Mouse (Mus musculus) c-Kit-positive CD71-positive TER-119-positive erythroid progenitor cells, embryonic 14.5 days (primary cell): Measurements from ENCODE around the gene Tmem30b.
"Not testable (repeated sequence)": the region's sequence is repeated elsewhere in the genome, so short reads cannot be mapped to it uniquely, and the experiment has no call there.

Experiments used
- DNase-seq: peaks from one replicate; pipeline ENCODE4 v3.0.0-alpha.2; 2013; ENCODE audit warnings: low spot score

The Tmem30b gene

DNA sequence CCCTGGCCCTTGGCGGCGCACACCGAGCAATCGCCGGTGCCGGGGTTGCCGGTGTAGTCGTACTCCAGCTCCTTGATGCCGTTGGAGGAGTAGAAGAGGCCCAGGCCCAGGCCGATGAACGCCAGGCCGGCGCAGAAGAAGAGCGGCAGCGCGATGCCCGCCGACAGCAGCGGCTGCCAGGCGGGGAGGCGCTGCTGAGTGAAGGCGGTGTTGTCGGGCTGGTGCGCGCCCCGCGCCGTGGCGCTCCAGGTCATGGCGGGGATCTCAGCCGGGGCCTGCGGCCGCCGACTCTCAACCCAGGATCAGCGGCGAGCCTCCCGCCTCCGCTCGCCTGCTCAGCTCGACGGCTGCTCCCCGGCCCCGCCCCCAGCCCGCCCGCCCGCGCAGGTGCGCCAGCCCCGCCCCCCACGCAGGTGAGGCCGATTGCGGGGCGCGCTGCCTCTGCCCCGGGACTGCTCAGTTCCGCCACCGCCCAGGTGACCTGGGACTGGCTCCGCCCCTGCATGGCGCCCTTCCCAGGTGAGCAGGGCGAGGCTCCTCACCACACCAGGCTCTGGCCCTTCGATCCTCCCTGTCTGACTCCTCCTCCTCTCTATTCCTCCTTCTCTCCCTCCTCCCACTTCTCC, at the start of gene Tmem30b:
TSS of gene Tmem30b (minus strand) at position 307 of the 626 bp plus-strand sequence.
- DNase-seq, result no peak

GRCm38 (mm10) chr12:73595226-73595625, 49.0 kb upstream of the Tmem30b start:
- no peak for DNase-seq

- DNase-seq, result no peak
These were observed 48.1 kb upstream of the Tmem30b start for GRCm38 (mm10) chr12:73594177-73594745.

DNA sequence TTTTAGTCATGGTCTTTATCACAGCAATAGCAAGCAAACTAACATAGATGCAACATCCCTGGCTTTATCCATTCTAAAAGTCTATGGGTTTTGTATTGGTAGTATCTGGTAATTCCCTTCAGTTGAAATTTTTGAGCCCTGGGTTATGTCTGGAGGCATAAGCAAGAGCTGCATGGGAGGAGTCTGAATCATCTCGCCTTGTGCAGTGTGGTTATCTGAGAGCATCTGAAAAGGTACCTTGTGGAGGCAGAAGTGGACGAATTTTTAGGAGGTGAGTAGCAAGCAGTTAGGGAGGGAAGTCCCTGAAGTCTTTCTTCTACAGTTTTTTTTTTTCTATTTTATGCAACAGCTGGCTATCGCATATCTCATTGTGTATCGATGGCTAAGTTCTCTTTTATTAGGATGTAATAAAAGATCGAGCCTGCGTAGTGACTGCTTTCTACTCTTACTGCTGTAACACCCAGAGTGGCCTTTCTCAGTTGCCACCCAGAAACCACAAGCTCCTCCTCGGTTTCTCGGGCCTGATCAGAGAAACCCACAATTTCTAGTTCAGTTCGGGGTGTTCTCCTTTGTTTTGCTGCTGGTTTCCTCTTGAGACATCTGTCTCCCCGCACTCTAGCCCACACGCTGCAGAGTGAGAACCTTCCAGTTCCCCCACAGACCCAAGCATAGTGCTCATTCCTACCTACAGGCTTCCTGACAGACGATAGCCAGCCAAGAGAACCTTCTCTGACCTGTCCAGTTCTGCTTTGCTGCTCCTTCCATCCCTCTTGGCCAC, 47.0 kb upstream of the Tmem30b start:
- DNase-seq, result no peak

- no peak for DNase-seq
These were observed 45.4 kb upstream of the Tmem30b start for GRCm38 (mm10) chr12:73591625-73592024.

DNA sequence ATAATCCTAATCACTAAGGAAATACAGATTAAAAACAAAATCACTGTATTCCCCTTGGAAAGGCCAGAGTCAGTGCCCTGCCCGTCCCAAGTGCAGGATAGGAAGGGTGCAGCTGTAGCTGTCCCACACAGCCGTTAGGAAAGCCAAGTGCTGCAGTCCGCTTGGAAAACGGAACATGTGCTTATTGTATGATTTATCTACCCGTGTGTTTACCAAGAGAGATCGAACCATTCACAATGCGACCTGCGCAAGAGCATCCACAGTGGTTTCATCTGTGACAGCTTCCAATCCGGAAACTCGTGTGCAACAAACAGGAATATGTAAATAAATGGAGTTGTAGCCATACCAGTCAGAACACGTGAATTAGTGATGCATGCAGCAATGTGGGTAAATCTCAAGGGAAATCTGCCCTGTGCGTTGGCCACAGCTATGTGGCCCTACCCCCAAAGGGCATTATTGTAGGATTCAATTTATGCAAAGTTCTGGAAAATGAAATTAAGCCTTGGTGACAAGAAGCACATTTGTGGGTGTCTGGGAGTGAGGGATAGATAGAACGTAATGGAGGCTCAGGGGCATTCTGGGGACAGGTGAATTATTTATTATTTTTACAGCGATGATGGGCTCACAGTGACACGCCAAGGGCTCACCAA, 44.6 kb upstream of the Tmem30b start:
- no peak for DNase-seq

- no peak for DNase-seq
These were observed 41.1 kb upstream of the Tmem30b start for GRCm38 (mm10) chr12:73587262-73587661.

GRCm38 (mm10) chr12:73585850-73586249, 39.7 kb upstream of the Tmem30b start:
- DNase-seq, result no peak

- DNase-seq, result no peak
These were observed 39.1 kb upstream of the Tmem30b start for GRCm38 (mm10) chr12:73585241-73585801.

- no peak for DNase-seq
These were observed 38.5 kb upstream of the Tmem30b start, which contains the start of gene Prkch for GRCm38 (mm10) chr12:73584610-73585240. Gene Prkch (plus strand): TSS chr12:73584796.

DNA sequence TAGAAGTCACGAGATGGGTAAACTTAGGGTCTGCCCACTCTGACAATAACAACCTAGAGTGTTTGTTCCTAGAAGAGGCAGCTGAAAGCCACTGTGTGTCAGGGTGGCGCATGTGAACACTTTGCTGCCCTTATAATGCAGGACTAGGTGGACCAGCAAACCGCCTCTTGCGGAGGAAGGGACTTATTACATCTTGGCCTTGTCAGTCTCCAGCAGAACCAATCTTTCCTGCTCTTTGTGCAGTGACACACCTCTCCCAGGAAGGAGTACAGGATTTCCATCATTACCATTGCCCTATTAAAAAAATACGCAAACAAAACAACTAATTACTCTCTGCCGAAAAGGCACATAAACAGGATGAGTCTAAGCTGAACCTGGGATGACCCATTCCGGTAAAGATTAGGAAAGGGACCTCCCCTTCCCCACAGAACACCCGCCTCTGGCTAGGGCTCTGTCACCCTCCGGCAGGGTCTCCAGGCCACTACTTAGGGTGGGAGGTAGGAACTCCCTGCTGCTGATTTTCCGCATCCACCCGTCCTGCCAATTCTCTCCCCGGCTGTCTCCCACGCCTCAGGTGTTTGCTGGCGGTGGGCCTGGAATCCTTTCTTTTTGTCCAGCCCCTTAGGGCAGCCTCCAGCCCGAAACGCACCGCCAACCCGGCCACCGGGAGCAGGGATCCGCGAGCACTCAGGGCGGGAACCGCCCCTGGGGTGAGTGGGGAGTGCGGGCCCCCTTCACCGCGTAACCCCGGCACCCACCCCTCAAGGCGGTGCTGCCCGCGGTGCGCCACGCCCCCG, 37.8 kb upstream of the Tmem30b start:
- no peak for DNase-seq

- no peak for DNase-seq
These were observed 37.1 kb upstream of the Tmem30b start for GRCm38 (mm10) chr12:73583318-73583717.

DNA sequence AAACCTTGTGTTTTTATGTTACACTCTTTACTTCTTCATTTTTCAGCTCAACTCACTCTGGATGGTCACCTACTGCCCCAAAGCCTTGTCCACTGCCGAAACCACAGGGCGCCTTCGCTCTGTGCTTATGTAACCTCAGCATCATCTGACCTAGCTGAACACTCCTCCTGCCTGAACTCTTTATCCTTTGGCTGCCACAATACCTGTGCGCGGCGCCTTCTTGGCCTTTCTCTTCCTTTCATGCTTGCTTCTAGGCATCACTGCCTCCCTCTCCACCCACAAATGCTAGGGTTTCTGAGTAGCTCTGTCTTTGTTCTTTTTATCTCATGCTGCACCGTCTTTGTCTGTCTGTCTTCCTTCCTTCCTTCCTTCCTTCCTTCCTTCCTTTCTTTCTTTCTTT, 34.6 kb upstream of the Tmem30b start:
- DNase-seq, result no peak

GRCm38 (mm10) chr12:73578141-73578540, 31.9 kb upstream of the Tmem30b start:
- DNase-seq, result no peak

GRCm38 (mm10) chr12:73574632-73575031, 28.4 kb upstream of the Tmem30b start:
- DNase-seq, result no peak

- no peak for DNase-seq
These were observed 19.4 kb upstream of the Tmem30b start for GRCm38 (mm10) chr12:73565620-73565969.

GRCm38 (mm10) chr12:73564795-73565619, 18.8 kb upstream of the Tmem30b start:
- peak; percentile 47 for DNase-seq

DNA sequence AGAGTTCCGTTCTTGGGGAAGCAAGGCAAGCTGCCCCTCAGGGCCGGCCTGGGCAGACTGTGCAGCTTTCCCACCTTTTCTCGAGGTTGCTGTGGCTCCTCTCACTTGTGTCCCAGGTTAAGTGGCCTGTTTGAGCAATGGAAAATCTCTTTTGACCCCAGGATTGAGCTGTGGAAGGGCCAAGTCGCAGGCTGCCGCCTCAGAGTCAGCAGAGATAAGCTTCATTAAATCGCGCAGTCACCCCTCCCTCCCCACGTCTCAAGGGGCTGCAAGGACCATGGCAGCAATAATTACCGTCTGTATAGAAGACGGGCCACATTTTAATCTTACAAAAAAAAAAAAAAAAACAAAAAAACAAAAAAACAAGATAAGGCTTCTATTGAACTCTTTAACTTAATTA, 18.0 kb upstream of the Tmem30b start:
- DNase-seq, result no peak

DNA sequence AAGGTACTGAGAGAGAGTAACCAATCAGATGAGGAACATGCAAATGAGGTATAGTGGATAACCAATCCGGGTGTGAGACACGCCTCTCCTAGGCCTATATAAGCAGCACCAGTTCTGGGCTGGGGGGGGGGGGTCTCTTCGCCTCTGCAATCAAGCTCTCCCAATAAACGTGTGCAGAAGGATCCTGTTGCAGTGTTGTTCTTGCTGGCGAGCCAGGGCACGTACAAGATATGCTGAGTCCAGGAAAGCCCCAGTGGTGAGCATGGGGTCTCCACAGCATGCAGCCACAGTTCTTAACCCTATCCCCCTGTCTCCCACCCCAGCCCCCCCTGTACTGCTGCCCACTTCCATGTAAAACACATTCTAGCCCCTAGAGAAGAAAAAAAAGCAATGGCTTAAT, 16.9 kb upstream of the Tmem30b start:
- not testable (repeated sequence) for DNase-seq

DNA sequence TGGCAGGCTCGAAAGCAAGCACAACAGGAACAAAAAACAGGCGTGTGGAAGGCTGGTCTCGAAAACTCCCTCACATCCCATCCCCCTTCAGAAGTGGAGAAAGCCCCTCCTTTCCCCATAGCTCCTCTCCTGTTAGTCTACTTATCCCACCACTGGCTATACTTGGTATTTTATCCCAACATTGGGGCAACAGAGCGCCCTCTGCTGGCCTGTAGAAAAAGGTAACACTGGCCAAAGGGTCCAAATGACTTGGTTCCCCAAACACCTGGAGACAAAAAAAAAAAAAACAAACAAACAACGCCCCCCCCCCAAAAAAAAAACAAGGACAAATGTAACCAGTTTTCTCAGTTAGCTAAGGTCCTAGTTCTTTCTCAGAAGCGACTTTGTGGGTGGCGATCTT, 13.9 kb upstream of the Tmem30b start:
- DNase-seq, result no peak
